Mouse (Mus musculus) forebrain, postnatal 0 days (tissue): Measurements from ENCODE around the gene Serpine2. TPM values are rescaled to one million over a fixed set of nuclear protein-coding genes. Genes with fewer than 3 reads are reported as not detected.

ENCODE experiments used
- ATAC-seq: fragments of 200-750 bp; cut with Nextera tagmentation; 2 replicates; pipeline ENCODE4 v1.8.0; 2017; ENCODE audit warnings: mild to moderate bottlenecking, moderate library complexity
- DNase-seq: peaks from one replicate; pipeline ENCODE4 v3.0.0-alpha.2; 2015
- H3K27ac ChIP-seq: fragments of 300-500 bp; sonication (generic); 2 replicates; pipeline ENCODE4 v1.5.1; 2014; ENCODE audit warnings: low read depth, mild to moderate bottlenecking, antibody characterized with exemption, low read length, moderate library complexity, mixed read lengths
- H3K27me3 ChIP-seq: fragments of 300-500 bp; sonication (generic); 2 replicates; pipeline ENCODE4 v1.6.1; 2014; ENCODE audit warnings: mild to moderate bottlenecking, low read length, mixed read lengths; ENCODE audit not compliant: insufficient read depth
- H3K36me3 ChIP-seq: fragments of 300-500 bp; sonication (generic); 2 replicates; pipeline ENCODE4 v1.6.1; 2014; ENCODE audit warnings: mild to moderate bottlenecking, moderate library complexity; ENCODE audit not compliant: insufficient read depth
- H3K4me1 ChIP-seq: fragments of 300-500 bp; sonication (generic); 2 replicates; pipeline ENCODE4 v1.6.1; 2014; ENCODE audit warnings: antibody characterized with exemption; ENCODE audit not compliant: insufficient read depth
- H3K4me2 ChIP-seq: fragments of 300-500 bp; sonication (generic); 2 replicates; pipeline ENCODE4 v1.6.1; 2014; ENCODE audit warnings: low read depth, mild to moderate bottlenecking, moderate library complexity
- H3K4me3 ChIP-seq: fragments of 300-500 bp; sonication (generic); 2 replicates; pipeline ENCODE4 v1.5.1; 2014; ENCODE audit warnings: low read depth, low read length, mixed read lengths
- H3K9ac ChIP-seq: fragments of 300-500 bp; sonication (generic); 2 replicates; pipeline ENCODE4 v1.6.1; 2014; ENCODE audit warnings: mild to moderate bottlenecking
- H3K9me3 ChIP-seq: fragments of 300-500 bp; sonication (generic); 2 replicates; pipeline ENCODE4 v1.6.1; 2016; ENCODE audit warnings: low read length
- CTCF ChIP-seq: sonication (generic); IDR thresholded peaks from 2 replicates; pipeline ENCODE4 v1.5.1; 2016; ENCODE audit warnings: antibody characterized with exemption, control low read depth, low read depth
- WGBS: fragments of 180-500 bp; shearing (Covaris S2); extraction: QIAGEN DNeasy Blood & Tissue Kit; methylation state at CpG from one replicate; pipeline ENCODE4 v1.1.7; 2014; 5-methylcytosine and 5-hydroxymethylcytosine counted together
- polyA plus RNA-seq: library from polyadenylated mRNA; unstranded; fragments of >200 nt; fragmentation: Nextera tagmentation; extraction: Ambion mirVana; gene quantifications from 2 replicates; pipeline ENCODE4 v1.2.1, GENCODE M21; 2015
- total RNA-seq: library from RNA; depleted of rRNA; stranded (reverse); fragments of >200 nt; gene quantifications from 2 replicates; pipeline ENCODE4 v1.2.3, GENCODE M21; 2014

Serpine2 gene
- total and polyA plus RNA-seq, 2 experiments from 2014 or later = 138 to 210 TPM

- DNase-seq (no peak), ATAC-seq (no peak)
- H3K4me1 ChIP-seq = peaks cover 24% of the 10 kb centered on the region
- H3K27me3 ChIP-seq = no peaks in the 10 kb centered on the region
- no peaks in the 10 kb centered on the region for H3K36me3 ChIP-seq
- TF ChIP-seq CTCF = no peak
- H3K4me2 ChIP-seq = peak overlapping the region; percentile 92
- H3K27ac ChIP-seq = no peak overlapping the region
- H3K9ac ChIP-seq = peak overlapping the region; percentile 85
- 59% methylated on average over 16 of the region's 16 CpGs for WGBS
- H3K9me3 ChIP-seq = no peaks in the 10 kb centered on the region
- peak overlapping the region; percentile 87 for H3K4me3 ChIP-seq
Measured at GRCm38 (mm10) chr1:79762282-79763250, 98.4 kb downstream of the Serpine2 start.

- no peaks in the 10 kb centered on the region for H3K27me3 ChIP-seq
- no peak overlapping the region for H3K27ac ChIP-seq
- peak overlapping the region; percentile 92 for H3K4me2 ChIP-seq
- peak overlapping the region; percentile 87 for H3K4me3 ChIP-seq
- no peaks in the 10 kb centered on the region for H3K36me3 ChIP-seq
- no peak for TF ChIP-seq CTCF
- H3K9me3 ChIP-seq = no peaks in the 10 kb centered on the region
- no peak for DNase-seq
- ATAC-seq = peak; percentile 64
- H3K9ac ChIP-seq = peak overlapping the region; percentile 85
- peaks cover 24% of the 10 kb centered on the region for H3K4me1 ChIP-seq
- WGBS = under 1% methylated on average over 6 of the region's 6 CpGs
Measured at GRCm38 (mm10) chr1:79761917-79762271, 99.1 kb downstream of the Serpine2 start.

DNA sequence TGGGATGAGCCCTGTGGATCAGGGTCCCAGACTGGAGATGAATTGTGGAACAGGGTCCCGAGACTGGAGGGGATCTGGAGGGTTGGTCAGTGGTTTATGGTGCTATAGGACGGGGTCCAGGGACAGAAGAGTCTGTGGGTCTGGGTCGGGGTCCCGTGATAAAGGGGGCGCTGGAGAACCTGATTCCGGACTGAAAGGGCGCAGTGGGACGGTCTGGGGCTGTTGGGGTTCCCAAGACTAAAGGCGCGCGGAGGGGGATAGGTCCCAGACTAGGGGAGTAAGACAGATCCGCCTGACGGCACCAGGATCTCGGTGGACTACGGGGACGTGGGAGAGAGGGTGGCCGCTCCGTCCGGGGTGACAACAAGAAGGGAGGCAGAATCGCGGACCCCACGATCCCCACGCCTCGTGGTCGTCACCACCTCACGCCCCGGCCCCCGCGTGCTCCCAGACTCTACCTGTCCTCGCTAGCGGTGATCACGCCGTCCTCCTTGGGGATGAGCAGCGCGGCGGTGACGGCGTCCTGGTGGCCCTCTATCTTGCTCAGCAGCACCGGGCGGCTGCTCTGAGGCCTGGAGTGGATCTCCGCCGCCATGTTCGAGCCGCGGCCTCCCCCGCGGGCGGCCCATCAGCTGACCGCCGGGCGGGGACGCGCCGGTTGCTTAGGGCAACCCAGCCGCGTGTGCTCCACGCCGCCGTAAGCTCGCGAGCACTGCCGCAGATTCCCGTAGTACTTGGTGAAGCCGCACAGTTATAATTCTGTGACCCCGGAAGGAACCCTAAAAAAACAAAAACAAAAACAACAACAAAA lies 99.7 kb downstream of the Serpine2 start:
- Histone ChIP-seq H3K4me2 (peak overlapping the region; percentile 92), H3K9me3 (no peaks in the 10 kb centered on the region), H3K9ac (peak overlapping the region; percentile 85), H3K4me3 (peak overlapping the region; percentile 87), H3K4me1 (peaks cover 24% of the 10 kb centered on the region), H3K27ac (peak overlapping the region; percentile 66), H3K27me3 (no peaks in the 10 kb centered on the region), H3K36me3 (no peaks in the 10 kb centered on the region)
- DNase-seq (peak; percentile 94), ATAC-seq (peak; percentile 99)
- 2% methylated on average over 65 of the region's 65 CpGs for WGBS
- 0 out of 2 replicates have a peak, but pooled peaks have one; percentile 2 for TF ChIP-seq CTCF

DNA sequence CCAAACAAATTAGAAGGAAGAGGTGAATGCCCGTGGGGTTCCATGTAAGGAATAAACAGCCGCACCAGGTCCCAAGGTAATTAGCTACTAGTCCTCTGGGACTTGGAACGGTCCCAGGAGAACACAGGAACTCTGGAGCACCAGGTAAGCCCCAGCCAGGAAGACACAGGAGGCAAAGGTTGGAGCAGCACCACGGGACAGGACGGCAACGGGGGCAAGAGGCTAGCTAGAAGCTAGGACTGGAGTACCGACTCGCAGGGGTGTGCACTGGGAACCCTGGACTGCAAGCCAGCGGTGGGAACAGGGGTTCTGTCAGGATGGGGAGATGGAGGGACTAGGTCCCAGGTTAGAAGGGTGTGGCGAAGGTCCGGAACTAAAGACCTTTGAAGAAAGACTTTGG lies 100.3 kb downstream of the Serpine2 start:
- H3K9me3 ChIP-seq = no peaks in the 10 kb centered on the region
- ATAC-seq (no peak), DNase-seq (no peak)
- 8% methylated on average over 11 of the region's 11 CpGs for WGBS
- peak overlapping the region; percentile 87 for H3K4me3 ChIP-seq
- no peak for TF ChIP-seq CTCF
- H3K27me3 ChIP-seq = no peaks in the 10 kb centered on the region
- peak overlapping the region; percentile 92 for H3K4me2 ChIP-seq
- peaks cover 24% of the 10 kb centered on the region for H3K4me1 ChIP-seq
- peak overlapping the region; percentile 85 for H3K9ac ChIP-seq
- H3K27ac ChIP-seq = no peak overlapping the region
- H3K36me3 ChIP-seq = no peaks in the 10 kb centered on the region

- Histone ChIP-seq H3K4me2 (peak overlapping the region; percentile 92), H3K27me3 (no peaks in the 10 kb centered on the region), H3K9me3 (no peaks in the 10 kb centered on the region), H3K4me3 (0 out of 2 replicates have a peak overlapping the region, but pooled peaks have one; percentile 1), H3K9ac (no peak overlapping the region), H3K27ac (no peak overlapping the region), H3K36me3 (no peaks in the 10 kb centered on the region), H3K4me1 (peaks cover 24% of the 10 kb centered on the region)
- 49% methylated on average over 5 of the region's 5 CpGs for WGBS
- ATAC-seq (no peak), DNase-seq (no peak)
- TF ChIP-seq CTCF = no peak
Measured at GRCm38 (mm10) chr1:79759436-79759972, 101.5 kb downstream of the Serpine2 start.

GRCm38 (mm10) chr1:79759006-79759405 lies 102.0 kb downstream of the Serpine2 start:
- DNase-seq (no peak), ATAC-seq (no peak)
- TF ChIP-seq CTCF = no peak

More at GRCm38 (mm10) chr1:79759006-79759405, 102.0 kb downstream of the Serpine2 start:
- no peaks in the 10 kb centered on the region for H3K9me3 ChIP-seq
- H3K4me1 ChIP-seq = peaks cover 24% of the 10 kb centered on the region
- peak overlapping the region; percentile 92 for H3K4me2 ChIP-seq
- H3K4me3 ChIP-seq = no peak overlapping the region
- H3K27ac ChIP-seq = no peak overlapping the region
- no peaks in the 10 kb centered on the region for H3K27me3 ChIP-seq
- WGBS = 31% methylated on average over 2 of the region's 2 CpGs
- H3K9ac ChIP-seq = no peak overlapping the region
- no peaks in the 10 kb centered on the region for H3K36me3 ChIP-seq
